Mouse (Mus musculus) heart, adult 2 months (tissue): ENCODE results near the gene Fgf10. TPM values are rescaled to one million over a fixed set of nuclear protein-coding genes. Genes with fewer than 3 reads are reported as not detected.

Experiments
- DNase-seq, 2 experiments: peaks; one replicate each; pipeline ENCODE4 v3.0.0; 2021
- H3K27ac ChIP-seq: fragments of 200-600 bp; 2 replicates; pipeline ENCODE4 v1.8.1; 2022
- H3K27me3 ChIP-seq: fragments of 200-500 bp; 2 replicates; pipeline ENCODE4 v1.6.1; 2012; ENCODE audit warnings: mild to moderate bottlenecking, low read length, inconsistent platforms, mixed read lengths; ENCODE audit not compliant: control insufficient read depth, insufficient read depth
- H3K36me3 ChIP-seq: fragments of 200-500 bp; 2 replicates; pipeline ENCODE4 v1.6.1; 2012; ENCODE audit warnings: low read length, inconsistent platforms; ENCODE audit not compliant: control insufficient read depth, insufficient read depth
- H3K4me1 ChIP-seq: fragments of 200-500 bp; 2 replicates; pipeline ENCODE4 v1.6.1; 2011; ENCODE audit warnings: low read length; ENCODE audit not compliant: control insufficient read depth, insufficient read depth
- H3K4me3 ChIP-seq: fragments of 200-600 bp; 2 replicates; pipeline ENCODE4 v1.8.1; 2022
- H3K79me2 ChIP-seq: fragments of 200-500 bp; replicated peaks from 2 replicates; pipeline ENCODE4 v1.6.1; 2012; ENCODE audit warnings: mild to moderate bottlenecking, inconsistent platforms, low read length, moderate library complexity, mixed read lengths; ENCODE audit not compliant: control insufficient read depth, insufficient read depth
- H3K9ac ChIP-seq: fragments of 200-500 bp; 2 replicates; pipeline ENCODE4 v1.6.1; 2012; ENCODE audit warnings: low read depth, mild to moderate bottlenecking, control low read depth, inconsistent platforms, low read length, mixed read lengths
- CTCF ChIP-seq: fragments of 200-600 bp; IDR thresholded peaks from 2 replicates; pipeline ENCODE4 v1.8.1; 2022; ENCODE audit warnings: antibody characterized with exemption, mild to moderate bottlenecking, moderate library complexity
- EP300 ChIP-seq: fragments of 200-500 bp; IDR thresholded peaks from 2 replicates; pipeline ENCODE4 v1.6.1; 2011; ENCODE audit warnings: low read depth, low read length, control low read depth; ENCODE audit not compliant: insufficient read depth
- POLR2A ChIP-seq: fragments of 200-500 bp; IDR thresholded peaks from 2 replicates; pipeline ENCODE4 v1.6.1; 2011; ENCODE audit warnings: mild to moderate bottlenecking, low read depth, low read length, control low read depth; ENCODE audit not compliant: insufficient read depth
- WGBS: fragments of 180-500 bp; shearing (Covaris S2); methylation state at CpG from one replicate; pipeline ENCODE4 v1.1.7; 2018; 5-methylcytosine and 5-hydroxymethylcytosine counted together
- intact Hi-C: fragments of 180-260 bp; cut with DNase I; formaldehyde crosslinking; loops from one replicate; pipeline ENCODE4 v1.15.1; 2025
- polyA plus RNA-seq: library from polyadenylated mRNA; depleted of rRNA; stranded (reverse); fragments of >200 nt; gene quantifications from 2 replicates; pipeline ENCODE4 v1.2.3, GENCODE M21; 2012
- total RNA-seq, 2 experiments: library from RNA; stranded (reverse); gene quantifications; 2 replicates each; pipeline ENCODE4 v1.2.3; 2021

The Fgf10 gene
- total and polyA plus RNA-seq, 3 experiments = 0.18 to 0.57 (median 0.44) TPM

GRCm38 (mm10) chr13:118721668-118722067 lies 52.1 kb downstream of the Fgf10 start:
- intact Hi-C loops = no loop called here
- no peak for TF ChIP-seq POLR2A
- TF ChIP-seq CTCF = no peak
- no peak for TF ChIP-seq EP300
- DNase-seq = no peak
- Histone ChIP-seq H3K36me3 (no peaks in the 10 kb centered on the region), H3K27ac (no peak overlapping the region), H3K27me3 (no peaks in the 10 kb centered on the region), H3K9ac (no peak overlapping the region), H3K79me2 (no peaks in the 10 kb centered on the region), H3K4me1 (no peaks in the 10 kb centered on the region), H3K4me3 (no peak overlapping the region)
- WGBS = 44% methylated on average over 1 of the region's 1 CpGs

DNA sequence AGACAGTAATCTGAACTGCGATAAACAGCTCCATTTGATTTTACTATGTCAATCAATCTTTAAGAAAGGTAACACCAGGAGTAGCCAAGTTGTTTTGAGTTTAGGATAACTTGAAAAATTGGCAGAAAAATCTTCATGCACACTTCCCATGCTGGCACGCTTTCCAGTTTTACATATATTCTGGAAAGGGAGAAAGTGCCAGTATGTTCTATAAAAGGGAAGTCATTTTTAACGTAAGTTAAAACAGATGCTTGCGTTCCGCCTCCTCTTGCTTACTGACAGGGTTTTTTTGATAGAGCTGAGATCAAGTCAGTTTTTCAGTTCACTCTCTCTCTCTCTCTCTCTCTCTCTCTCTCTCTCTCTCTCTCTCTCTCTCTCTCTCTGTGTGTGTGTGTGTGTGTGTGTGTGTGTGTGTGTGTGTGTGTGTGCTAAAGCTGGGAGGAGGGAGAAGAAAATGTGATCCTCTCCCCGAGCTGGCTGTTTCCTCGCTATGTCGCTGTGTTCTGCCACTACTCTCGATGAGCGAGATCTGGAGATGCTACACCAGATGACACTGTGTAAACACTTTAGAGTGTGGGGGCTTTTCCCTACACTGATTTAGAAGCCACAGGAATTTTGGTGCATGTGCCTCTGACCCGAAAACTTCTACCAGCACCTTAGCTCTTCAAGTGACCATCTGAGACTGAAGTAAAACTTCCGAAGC lies 62.4 kb downstream of the Fgf10 start:
- no peak overlapping the region for H3K27ac ChIP-seq
- intact Hi-C loops = no loop called here
- H3K9ac ChIP-seq = no peak overlapping the region
- H3K27me3 ChIP-seq = no peaks in the 10 kb centered on the region
- no peak overlapping the region for H3K4me3 ChIP-seq
- 45% methylated on average over 12 of the region's 12 CpGs for WGBS
- TF ChIP-seq CTCF = no peak
- TF ChIP-seq POLR2A = no peak
- TF ChIP-seq EP300 = no peak
- no peaks in the 10 kb centered on the region for H3K4me1 ChIP-seq
- H3K79me2 ChIP-seq = no peaks in the 10 kb centered on the region
- no peaks in the 10 kb centered on the region for H3K36me3 ChIP-seq
- DNase-seq = no peak

GRCm38 (mm10) chr13:118739854-118740411 lies 70.3 kb downstream of the Fgf10 start:
- Histone ChIP-seq H3K79me2 (no peaks in the 10 kb centered on the region), H3K4me3 (no peak overlapping the region), H3K4me1 (no peaks in the 10 kb centered on the region), H3K9ac (no peak overlapping the region), H3K36me3 (no peaks in the 10 kb centered on the region), H3K27me3 (no peaks in the 10 kb centered on the region), H3K27ac (no peak overlapping the region)
- WGBS = 61% methylated on average over 2 of the region's 2 CpGs
- intact Hi-C loops = no loop called here
- TF ChIP-seq EP300 = no peak
- TF ChIP-seq CTCF = no peak
- TF ChIP-seq POLR2A = no peak
- DNase-seq = no peak

DNA sequence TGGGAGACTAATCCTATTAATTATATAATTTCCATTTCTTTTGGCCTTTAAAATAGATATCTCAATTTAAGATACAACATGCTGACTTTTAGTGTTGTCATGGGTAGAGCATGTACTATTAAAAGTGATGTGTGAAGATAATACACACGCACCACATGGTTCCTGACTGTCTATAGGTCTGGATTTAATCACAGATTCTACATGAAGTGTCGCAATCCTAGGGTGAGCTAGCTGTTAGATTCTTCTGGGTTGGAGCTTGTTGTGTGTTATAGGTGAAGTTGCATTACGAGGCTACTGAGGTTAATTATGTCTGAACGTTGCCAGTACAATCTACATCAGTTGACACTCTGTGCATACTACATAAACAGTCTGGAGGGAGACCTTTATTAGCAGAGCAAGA lies 73.2 kb downstream of the Fgf10 start:
- intact Hi-C loops = no loop called here
- Histone ChIP-seq H3K79me2 (no peaks in the 10 kb centered on the region), H3K27ac (no peak overlapping the region), H3K36me3 (no peaks in the 10 kb centered on the region), H3K4me1 (no peaks in the 10 kb centered on the region), H3K27me3 (no peaks in the 10 kb centered on the region), H3K4me3 (no peak overlapping the region), H3K9ac (no peak overlapping the region)
- no peak for TF ChIP-seq CTCF
- TF ChIP-seq EP300 = no peak
- TF ChIP-seq POLR2A = no peak
- 67% methylated on average over 4 of the region's 4 CpGs for WGBS
- no peak for DNase-seq

GRCm38 (mm10) chr13:118744806-118745205 lies 75.2 kb downstream of the Fgf10 start:
- Histone ChIP-seq H3K4me3 (no peak overlapping the region), H3K27ac (no peak overlapping the region), H3K4me1 (no peaks in the 10 kb centered on the region), H3K27me3 (no peaks in the 10 kb centered on the region), H3K79me2 (no peaks in the 10 kb centered on the region), H3K9ac (no peak overlapping the region), H3K36me3 (no peaks in the 10 kb centered on the region)
- no peak for DNase-seq
- TF ChIP-seq POLR2A (no peak), EP300 (no peak), CTCF (no peak)
- WGBS = 73% methylated on average over 7 of the region's 7 CpGs
- intact Hi-C loops = no loop called here

DNA sequence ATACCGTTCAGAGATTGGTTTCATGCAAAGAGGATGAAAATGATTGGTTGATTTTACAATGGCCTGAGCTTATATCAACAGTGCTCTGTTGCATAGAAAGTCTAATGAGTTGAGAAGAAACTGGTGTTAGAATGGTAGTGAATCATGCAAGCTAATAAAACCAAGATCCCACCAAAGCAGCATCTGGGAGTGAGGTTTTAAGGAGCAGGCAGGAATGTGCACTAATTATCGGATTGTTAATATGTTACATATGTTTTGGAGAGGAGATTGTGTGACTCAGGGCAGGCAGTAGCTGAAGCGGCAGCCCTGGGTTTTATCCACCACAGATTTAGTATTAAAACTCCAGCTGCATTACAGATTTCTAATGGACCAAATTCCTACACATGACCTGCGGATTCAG lies 76.8 kb downstream of the Fgf10 start:
- H3K9ac ChIP-seq = no peak overlapping the region
- H3K27me3 ChIP-seq = no peaks in the 10 kb centered on the region
- H3K36me3 ChIP-seq = no peaks in the 10 kb centered on the region
- WGBS = 75% methylated on average over 4 of the region's 4 CpGs
- H3K4me3 ChIP-seq = no peak overlapping the region
- H3K4me1 ChIP-seq = no peaks in the 10 kb centered on the region
- no peaks in the 10 kb centered on the region for H3K79me2 ChIP-seq
- no peak overlapping the region for H3K27ac ChIP-seq
- TF ChIP-seq POLR2A = no peak
- TF ChIP-seq CTCF = no peak
- no peak for TF ChIP-seq EP300
- no peak for DNase-seq
- intact Hi-C loops = no loop called here
